Mouse (Mus musculus) testis, adult 2 months (tissue): ENCODE measurements around the gene Sik1. TPM values are rescaled to one million over a fixed set of nuclear protein-coding genes. Genes with fewer than 3 reads are reported as not detected.

Source experiments
- H3K27ac ChIP-seq: fragments of 200-500 bp; 2 replicates; pipeline ENCODE4 v1.5.1; 2012; ENCODE audit warnings: low read depth, low read length; ENCODE audit not compliant: control insufficient read depth, insufficient read depth
- H3K27me3 ChIP-seq: fragments of 200-500 bp; 2 replicates; pipeline ENCODE4 v1.6.1; 2012; ENCODE audit warnings: mild to moderate bottlenecking, low read length, moderate library complexity; ENCODE audit not compliant: control insufficient read depth, insufficient read depth
- H3K36me3 ChIP-seq: fragments of 200-500 bp; 2 replicates; pipeline ENCODE4 v1.6.1; 2012; ENCODE audit warnings: mild to moderate bottlenecking, low read length; ENCODE audit not compliant: control insufficient read depth, insufficient read depth
- H3K4me1 ChIP-seq: fragments of 200-500 bp; 2 replicates; pipeline ENCODE4 v1.6.1; 2012; ENCODE audit warnings: low read length; ENCODE audit not compliant: control insufficient read depth, insufficient read depth
- H3K4me3 ChIP-seq: fragments of 200-500 bp; 2 replicates; pipeline ENCODE4 v1.5.1; 2012; ENCODE audit warnings: low read depth, mild to moderate bottlenecking, low read length, moderate library complexity, mixed read lengths; ENCODE audit not compliant: control insufficient read depth
- CTCF ChIP-seq: fragments of 200-500 bp; IDR thresholded peaks from 2 replicates; pipeline ENCODE4 v1.5.1; 2012; ENCODE audit warnings: low read depth, mild to moderate bottlenecking, inconsistent platforms, low read length, moderate library complexity; ENCODE audit not compliant: control insufficient read depth, insufficient read depth, insufficient replicate concordance
- POLR2A ChIP-seq: fragments of 200-500 bp; IDR thresholded peaks from 2 replicates; pipeline ENCODE4 v1.6.1; 2012; ENCODE audit warnings: low read depth, mild to moderate bottlenecking, inconsistent platforms, low read length, moderate library complexity; ENCODE audit not compliant: control insufficient read depth
- polyA plus RNA-seq: library from polyadenylated mRNA; depleted of rRNA; stranded (reverse); fragments of >200 nt; gene quantifications from 2 replicates; pipeline ENCODE4 v1.2.3, GENCODE M21; 2012; rRNA removed

Gene Sik1
- 19.2 and 26.4 TPM in 2 replicates for polyA plus RNA-seq

- H3K27ac ChIP-seq, result peak within 1 kb of the TSS; percentile 91
Measured at GRCm38 (mm10) chr17:31855597-31856518, at the start of gene Sik1. Gene Sik1 (minus strand): TSS chr17:31855804.

DNA sequence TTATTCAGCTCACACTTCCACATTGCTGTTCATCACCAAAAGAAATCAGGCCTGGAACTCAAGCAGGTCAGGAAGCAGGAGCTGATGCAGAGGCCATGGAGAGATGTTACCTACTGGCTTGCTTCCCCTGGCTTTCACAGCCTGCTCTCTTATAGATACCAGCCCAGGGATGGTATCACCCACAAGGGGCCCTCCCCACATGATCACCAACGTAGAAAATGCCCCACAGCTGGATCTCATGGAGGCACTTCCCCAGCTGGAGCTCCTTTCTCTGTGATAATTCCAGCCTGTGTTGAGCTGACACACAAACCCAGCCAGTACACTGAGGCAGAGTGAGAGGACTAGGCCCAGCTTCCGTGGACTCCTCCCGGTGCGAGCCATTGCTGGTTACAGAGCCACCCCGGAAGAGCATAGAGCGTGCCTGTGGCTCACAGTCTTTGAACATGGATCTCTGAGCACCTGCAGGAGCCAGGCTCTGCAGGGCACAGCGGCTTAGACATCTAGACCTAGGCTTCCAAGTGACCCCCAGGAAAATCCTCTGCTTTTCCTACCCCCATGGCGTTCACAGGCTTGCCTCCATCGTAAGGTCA, 49.7 kb upstream of the Sik1 start:
- Histone ChIP-seq H3K27ac (no peak overlapping the region), H3K36me3 (no peaks in the 10 kb centered on the region), H3K4me3 (no peak overlapping the region), H3K27me3 (no peaks in the 10 kb centered on the region), H3K4me1 (no peaks in the 10 kb centered on the region)
- no peak for TF ChIP-seq POLR2A
- no peak for TF ChIP-seq CTCF

More at GRCm38 (mm10) chr17:31855597-31856518, at the start of gene Sik1:
- Histone ChIP-seq H3K36me3 (no peaks in the 10 kb centered on the region), H3K4me1 (peaks cover 22% of the 10 kb centered on the region), H3K4me3 (peak within 1 kb of the TSS; percentile 89), H3K27me3 (no peaks in the 10 kb centered on the region)
- peak; percentile 43; the same call in 1 of the 2 replicates for TF ChIP-seq CTCF
- TF ChIP-seq POLR2A, result 0 out of 2 replicates have a peak, but pooled peaks have one; percentile 18

- H3K27me3 ChIP-seq, result no peaks in the 10 kb centered on the region
- TF ChIP-seq CTCF, result no peak
- no peak for TF ChIP-seq POLR2A
- H3K27ac ChIP-seq, result no peak overlapping the region
- H3K4me3 ChIP-seq, result no peak overlapping the region
- no peaks in the 10 kb centered on the region for H3K4me1 ChIP-seq
- no peaks in the 10 kb centered on the region for H3K36me3 ChIP-seq
Measured at GRCm38 (mm10) chr17:31904036-31904435, 48.4 kb upstream of the Sik1 start.

GRCm38 (mm10) chr17:31902630-31903198, 47.1 kb upstream of the Sik1 start:
- Histone ChIP-seq H3K27me3 (no peaks in the 10 kb centered on the region), H3K4me1 (no peaks in the 10 kb centered on the region), H3K36me3 (no peaks in the 10 kb centered on the region), H3K4me3 (no peak overlapping the region), H3K27ac (no peak overlapping the region)
- TF ChIP-seq POLR2A (no peak), CTCF (no peak)

GRCm38 (mm10) chr17:31901461-31902204, 46.0 kb upstream of the Sik1 start:
- H3K27ac ChIP-seq, result no peak overlapping the region

GRCm38 (mm10) chr17:31898941-31899340, 43.3 kb upstream of the Sik1 start:
- TF ChIP-seq POLR2A (no peak), CTCF (no peak)
- Histone ChIP-seq H3K4me1 (no peaks in the 10 kb centered on the region; the same call in 1 of the 2 replicates), H3K36me3 (no peaks in the 10 kb centered on the region), H3K4me3 (no peak overlapping the region), H3K27ac (no peak overlapping the region), H3K27me3 (no peaks in the 10 kb centered on the region)

More at GRCm38 (mm10) chr17:31901461-31902204, 46.0 kb upstream of the Sik1 start:
- Histone ChIP-seq H3K27me3 (no peaks in the 10 kb centered on the region), H3K4me3 (no peak overlapping the region), H3K4me1 (no peaks in the 10 kb centered on the region; the same call in 1 of the 2 replicates), H3K36me3 (no peaks in the 10 kb centered on the region)
- no peak for TF ChIP-seq POLR2A
